Mouse (Mus musculus): ENCODE data around the gene Btbd35f11.
"Not testable (repeated sequence)": the region's sequence is repeated elsewhere in the genome, so short reads cannot be mapped to it uniquely, and the experiment has no call there.

Btbd35f11 gene

DNA sequence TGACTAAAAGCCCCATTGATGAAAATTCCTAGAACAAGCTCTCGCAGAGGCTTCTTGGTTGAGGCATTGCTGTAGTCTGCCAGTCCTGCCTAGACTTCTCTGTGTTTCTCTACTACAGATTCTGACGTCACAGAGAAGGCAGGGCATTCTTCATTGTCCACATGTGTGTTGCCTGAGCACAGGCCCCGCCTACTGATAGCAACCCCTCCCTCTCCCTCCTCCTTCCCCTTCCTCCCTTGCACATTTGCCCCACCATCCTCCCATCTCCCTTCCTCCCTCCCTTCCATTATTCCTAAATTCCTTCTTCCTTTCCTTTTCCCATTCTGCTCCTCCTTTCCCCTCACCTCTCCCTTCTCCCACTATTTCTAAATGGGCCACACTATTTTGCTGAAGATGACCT, at the start of gene Btbd35f11:
Btbd35f11 (minus strand) TSS at position 101 of the 400 bp plus-strand sequence.
- DNase-seq (ENCODE audit: low spot score): not testable (repeated sequence)

DNA sequence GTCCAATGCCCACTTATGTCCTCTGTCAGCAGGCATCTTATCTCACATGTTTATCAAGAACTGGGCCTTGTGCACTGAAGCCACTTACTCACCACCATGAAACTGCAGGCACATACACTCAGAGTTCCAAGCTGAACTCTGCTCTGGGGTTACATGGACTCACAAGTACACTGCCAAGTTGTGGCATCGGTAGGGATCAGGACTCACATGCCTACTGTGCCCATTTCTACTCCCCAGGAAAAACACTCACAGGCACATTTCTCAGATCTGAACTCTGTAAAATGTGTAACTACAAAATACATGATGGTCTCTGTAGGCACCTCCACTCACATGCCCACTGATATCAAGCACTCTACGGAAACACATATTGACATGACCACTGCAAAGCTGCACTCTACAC, 33.5 kb downstream of the Btbd35f11 start:
- DNase-seq (ENCODE audit: low spot score): not testable (repeated sequence)

All from urinary bladder, postnatal 14 days (tissue).